15 mouse cellular contexts compared by ENCODE assay signal in the genomic region with DNA sequence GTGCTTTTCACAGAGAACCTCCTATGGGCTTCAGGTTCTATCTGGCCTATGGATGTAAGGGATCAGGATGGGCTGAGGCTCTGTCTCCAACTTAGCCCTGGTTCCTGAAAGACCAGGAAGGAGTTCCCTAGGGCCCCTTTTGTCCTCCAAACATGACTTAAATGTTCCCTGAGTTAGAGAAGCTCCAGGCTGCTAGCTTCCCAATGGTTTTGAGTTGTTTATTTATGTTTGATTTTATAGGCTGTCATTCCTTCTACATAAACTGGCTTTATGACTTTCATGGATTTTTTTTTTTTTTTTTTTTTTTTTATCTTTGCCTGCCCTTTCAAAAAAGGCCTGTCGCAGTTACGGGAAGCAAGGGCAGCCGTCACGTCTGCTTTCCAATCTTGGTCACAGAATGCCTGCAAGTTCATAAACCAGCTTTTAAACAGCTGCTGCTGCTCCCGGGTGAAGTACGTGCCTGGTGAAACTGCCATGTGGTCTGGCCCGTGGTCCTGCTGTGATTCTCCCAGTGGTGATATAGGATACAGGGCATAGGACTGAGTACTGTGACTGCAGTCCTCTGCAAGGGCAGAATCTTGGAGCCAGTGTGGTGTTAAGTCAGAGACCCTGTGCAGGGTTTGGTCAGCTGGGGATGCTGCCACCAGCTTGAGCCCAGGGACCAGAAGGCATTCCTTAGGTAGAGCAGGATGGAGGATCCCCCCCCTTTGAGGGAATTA. TPM values are rescaled to one million over a fixed set of nuclear protein-coding genes. Genes with fewer than 3 reads are reported as not detected.
DNase-seq lines count a peak whose midpoint lies in the region; ATAC-seq and TF ChIP-seq lines count a peak whose summit lies in the region.
"Had no signal": no experiment of that assay in that cellular context is flagged by ENCODE, and none has a peak within 500 bp of the region (broad histone marks: within the 10 kb centered on the region; RNA-seq: fewer than 3 reads in every experiment).

No protein-coding gene starts in this region.

- H3K9me3 ChIP-seq in embryonic facial prominence, embryonic 11.5 days (replicated peaks; ENCODE audit: control insufficient read depth, low read length), result no peaks in the 10 kb centered on the region
- H3K9me3 ChIP-seq in embryonic facial prominence, embryonic 10.5 days, result no peaks in the 10 kb centered on the region
- no peaks in the 10 kb centered on the region for H3K9me3 ChIP-seq in lung, embryonic 14.5 days (ENCODE audit: low read depth, low read length)
- H3K9me3 ChIP-seq in intestine, embryonic 14.5 days (ENCODE audit: control insufficient read depth, low read length), result no peaks in the 10 kb centered on the region
- H3K9me3 ChIP-seq in neural tube, embryonic 15.5 days (replicated peaks), result no peaks in the 10 kb centered on the region
- no peaks in the 10 kb centered on the region for H3K9me3 ChIP-seq in heart, embryonic 10.5 days
- no peaks in the 10 kb centered on the region for H3K9me3 ChIP-seq in hindbrain, embryonic 10.5 days
- H3K9me3 ChIP-seq: hindbrain, embryonic 12.5 days; liver, embryonic 13.5 days had no signal

- no peak overlapping the region for H3K27ac ChIP-seq in embryonic facial prominence, embryonic 11.5 days (replicated peaks; ENCODE audit: low read depth, low read length)
- no peak overlapping the region for H3K27ac ChIP-seq in embryonic facial prominence, embryonic 10.5 days (replicated peaks)
- peak overlapping the region; percentile 78; the same call in 1 of the 2 replicates for H3K27ac ChIP-seq in lung, embryonic 14.5 days (ENCODE audit: low read depth)
- H3K27ac ChIP-seq in intestine, embryonic 14.5 days (ENCODE audit: low read depth), result 0 out of 2 replicates have a peak overlapping the region, but pooled peaks have one; percentile 22
- H3K27ac ChIP-seq in neural tube, embryonic 15.5 days (replicated peaks), result peak overlapping the region; percentile 41
- H3K27ac ChIP-seq in heart, embryonic 10.5 days, result no peak overlapping the region
- no peak overlapping the region for H3K27ac ChIP-seq in hindbrain, embryonic 10.5 days
- H3K27ac ChIP-seq: hindbrain, embryonic 12.5 days; liver, embryonic 13.5 days had no signal

- peak; percentile 13 for DNase-seq in embryonic facial prominence, embryonic 11.5 days (ENCODE audit: low spot score)
- DNase-seq in embryonic facial prominence, embryonic 10.5 days (ENCODE audit: low spot score), result no peak
- peak; percentile 81 for DNase-seq in lung, embryonic 14.5 days
- no peak for DNase-seq in lung, postnatal 25 days (ENCODE audit: low spot score)
- DNase-seq in intestine, embryonic 14.5 days (ENCODE audit: low spot score), result no peak
- no peak for DNase-seq in heart, embryonic 10.5 days (ENCODE audit: low spot score)
- DNase-seq in hindbrain, embryonic 10.5 days (ENCODE audit: low spot score), result no peak
- DNase-seq: adrenal gland, adult 8-10 months; cerebellum, postnatal 10 days; layer of hippocampus, postnatal 36 days; liver, embryonic 13.5 days; thymus, adult 2 months had no signal

- H3K4me2 ChIP-seq in embryonic facial prominence, embryonic 11.5 days (ENCODE audit: low read depth, low read length), result no peak overlapping the region
- no peak overlapping the region for H3K4me2 ChIP-seq in lung, embryonic 14.5 days
- H3K4me2 ChIP-seq in intestine, embryonic 14.5 days (ENCODE audit: low read length), result no peak overlapping the region
- H3K4me2 ChIP-seq in neural tube, embryonic 15.5 days, result no peak overlapping the region
- H3K4me2 ChIP-seq: hindbrain, embryonic 12.5 days; liver, embryonic 13.5 days; midbrain, embryonic 11.5 days had no signal

- no peaks in the 10 kb centered on the region for H3K4me1 ChIP-seq in embryonic facial prominence, embryonic 11.5 days (ENCODE audit: control insufficient read depth, insufficient read depth, low read length)
- H3K4me1 ChIP-seq in embryonic facial prominence, embryonic 10.5 days, result peaks cover 22% of the 10 kb centered on the region
- peaks cover 10% of the 10 kb centered on the region for H3K4me1 ChIP-seq in lung, embryonic 14.5 days (ENCODE audit: insufficient read depth)
- H3K4me1 ChIP-seq in intestine, embryonic 14.5 days (replicated peaks; ENCODE audit: control insufficient read depth, insufficient read depth, low read length), result peaks cover 11% of the 10 kb centered on the region
- peaks cover 20% of the 10 kb centered on the region for H3K4me1 ChIP-seq in neural tube, embryonic 15.5 days
- H3K4me1 ChIP-seq in heart, embryonic 10.5 days, result no peaks in the 10 kb centered on the region
- H3K4me1 ChIP-seq in hindbrain, embryonic 10.5 days (replicated peaks), result 0 out of 2 replicates have a peak, but pooled peaks cover 4% of the 10 kb centered on the region

- H3K4me3 ChIP-seq in embryonic facial prominence, embryonic 11.5 days (ENCODE audit: low read depth, low read length), result no peak overlapping the region
- H3K4me3 ChIP-seq in embryonic facial prominence, embryonic 10.5 days, result no peak overlapping the region
- no peak overlapping the region for H3K4me3 ChIP-seq in lung, embryonic 14.5 days (ENCODE audit: low read depth, low read length)
- no peak overlapping the region for H3K4me3 ChIP-seq in intestine, embryonic 14.5 days (ENCODE audit: low read depth, low read length)
- no peak overlapping the region for H3K4me3 ChIP-seq in neural tube, embryonic 15.5 days (replicated peaks)
- H3K4me3 ChIP-seq in heart, embryonic 10.5 days, result no peak overlapping the region
- H3K4me3 ChIP-seq in hindbrain, embryonic 10.5 days, result no peak overlapping the region
- H3K4me3 ChIP-seq: hindbrain, embryonic 12.5 days; liver, embryonic 13.5 days had no signal

- no peaks in the 10 kb centered on the region for H3K36me3 ChIP-seq in embryonic facial prominence, embryonic 11.5 days (replicated peaks; ENCODE audit: control insufficient read depth, insufficient read depth, low read depth, low read length)
- H3K36me3 ChIP-seq in embryonic facial prominence, embryonic 10.5 days (replicated peaks), result no peaks in the 10 kb centered on the region
- H3K36me3 ChIP-seq in lung, embryonic 14.5 days (ENCODE audit: insufficient read depth), result no peaks in the 10 kb centered on the region
- no peaks in the 10 kb centered on the region for H3K36me3 ChIP-seq in intestine, embryonic 14.5 days (ENCODE audit: control insufficient read depth, insufficient read depth, low read length)
- H3K36me3 ChIP-seq in neural tube, embryonic 15.5 days, result no peaks in the 10 kb centered on the region
- no peaks in the 10 kb centered on the region for H3K36me3 ChIP-seq in heart, embryonic 10.5 days
- H3K36me3 ChIP-seq in hindbrain, embryonic 10.5 days, result no peaks in the 10 kb centered on the region
- H3K36me3 ChIP-seq: hindbrain, embryonic 12.5 days; liver, embryonic 13.5 days had no signal

- no peaks in the 10 kb centered on the region for H3K27me3 ChIP-seq in embryonic facial prominence, embryonic 11.5 days (ENCODE audit: control insufficient read depth, insufficient read depth, low read length)
- H3K27me3 ChIP-seq in embryonic facial prominence, embryonic 10.5 days (replicated peaks; ENCODE audit: low read depth, poor library complexity, severe bottlenecking), result no peaks in the 10 kb centered on the region
- H3K27me3 ChIP-seq in lung, embryonic 14.5 days (ENCODE audit: insufficient read depth, low read length), result no peaks in the 10 kb centered on the region
- no peaks in the 10 kb centered on the region for H3K27me3 ChIP-seq in intestine, embryonic 14.5 days (replicated peaks; ENCODE audit: control insufficient read depth, insufficient read depth, low read length)
- no peaks in the 10 kb centered on the region for H3K27me3 ChIP-seq in neural tube, embryonic 15.5 days (replicated peaks)
- H3K27me3 ChIP-seq in heart, embryonic 10.5 days (ENCODE audit: insufficient read depth, poor library complexity, severe bottlenecking), result peaks cover 9% of the 10 kb centered on the region; the same call in 1 of the 2 replicates
- no peaks in the 10 kb centered on the region for H3K27me3 ChIP-seq in hindbrain, embryonic 10.5 days (ENCODE audit: insufficient read depth, poor library complexity, severe bottlenecking)
- H3K27me3 ChIP-seq: hindbrain, embryonic 12.5 days; liver, embryonic 13.5 days had no signal

- no peak; the same call in 1 of the 2 replicates for ATAC-seq in embryonic facial prominence, embryonic 11.5 days (replicated peaks; ENCODE audit: insufficient number of reproducible peaks, low FRiP score, low TSS enrichment, low read depth)
- ATAC-seq in lung, embryonic 14.5 days (ENCODE audit: insufficient read depth), result peak; percentile 82
- ATAC-seq in intestine, embryonic 14.5 days (replicated peaks; ENCODE audit: low FRiP score, low TSS enrichment, low read depth), result peak; percentile 50; the same call in 1 of the 2 replicates
- ATAC-seq in neural tube, embryonic 15.5 days (ENCODE audit: low FRiP score), result no peak

- 59% methylated on average over 7 of the region's 7 CpGs for WGBS in embryonic facial prominence, embryonic 11.5 days
- 68% methylated on average over 7 of the region's 7 CpGs for WGBS in embryonic facial prominence, embryonic 10.5 days
- WGBS in lung, embryonic 14.5 days, result 29% methylated on average over 7 of the region's 7 CpGs
- 34% methylated on average over 7 of the region's 7 CpGs for WGBS in intestine, embryonic 14.5 days
- 28% methylated on average over 7 of the region's 7 CpGs for WGBS in neural tube, embryonic 15.5 days
- 68% methylated on average over 7 of the region's 7 CpGs for WGBS in heart, embryonic 10.5 days
- 74% methylated on average over 7 of the region's 7 CpGs for WGBS in hindbrain, embryonic 10.5 days

- no peak for TF ChIP-seq CTCF in lung, embryonic 14.5 days (IDR thresholded peaks at IDR 0.05; ENCODE audit: low read depth)

- no peak overlapping the region for H3K9ac ChIP-seq in embryonic facial prominence, embryonic 11.5 days (replicated peaks; ENCODE audit: low read length)
- no peak overlapping the region for H3K9ac ChIP-seq in lung, embryonic 14.5 days
- H3K9ac ChIP-seq in intestine, embryonic 14.5 days (ENCODE audit: low read length), result no peak overlapping the region
- no peak overlapping the region for H3K9ac ChIP-seq in neural tube, embryonic 15.5 days (replicated peaks)
- H3K9ac ChIP-seq: hindbrain, embryonic 12.5 days; liver, embryonic 13.5 days had no signal

RNA-seq across cellular contexts. Expression of a gene that starts 37.4 kb away (rescaled TPM):
- polyA plus RNA-seq in embryonic facial prominence, embryonic 11.5 days (2014; fragmentation: Nextera tagmentation; extraction: Ambion mirVana), result 129 and 131 TPM in 2 replicates
- 117 and 121 TPM in 2 replicates for polyA plus RNA-seq in embryonic facial prominence, embryonic 10.5 days (2016; fragmentation: Nextera tagmentation; extraction: Ambion mirVana)
- 124 and 128 TPM in 2 replicates for polyA plus RNA-seq in lung, embryonic 14.5 days (2014; fragmentation: Nextera tagmentation; extraction: Ambion mirVana)
- polyA plus RNA-seq in intestine, embryonic 14.5 days (2014; fragmentation: Nextera tagmentation; extraction: Ambion mirVana), result 112 and 117 TPM in 2 replicates
- polyA plus RNA-seq in neural tube, embryonic 15.5 days (2015; fragmentation: Nextera tagmentation; extraction: Ambion mirVana), result 50.5 and 52.0 TPM in 2 replicates
- 60.1 and 75.7 TPM in 2 replicates for polyA plus RNA-seq in heart, embryonic 10.5 days (2016; fragmentation: Nextera tagmentation; extraction: Ambion mirVana)
- polyA plus RNA-seq in hindbrain, embryonic 10.5 days (2016; fragmentation: Nextera tagmentation; extraction: Ambion mirVana), result 119 and 123 TPM in 2 replicates

RNA-seq across cellular contexts. Expression of a gene that starts 38.4 kb away (rescaled TPM):
- 75.6 and 87.9 TPM in 2 replicates for polyA plus RNA-seq in embryonic facial prominence, embryonic 11.5 days (2014; fragmentation: Nextera tagmentation; extraction: Ambion mirVana)
- polyA plus RNA-seq in embryonic facial prominence, embryonic 10.5 days (2016; fragmentation: Nextera tagmentation; extraction: Ambion mirVana), result 74.3 and 77.5 TPM in 2 replicates
- polyA plus RNA-seq in lung, embryonic 14.5 days (2014; fragmentation: Nextera tagmentation; extraction: Ambion mirVana), result 174 and 179 TPM in 2 replicates
- polyA plus RNA-seq in intestine, embryonic 14.5 days (2014; fragmentation: Nextera tagmentation; extraction: Ambion mirVana), result 105 and 119 TPM in 2 replicates
- 21.2 and 30.5 TPM in 2 replicates for polyA plus RNA-seq in neural tube, embryonic 15.5 days (2015; fragmentation: Nextera tagmentation; extraction: Ambion mirVana)
- polyA plus RNA-seq in heart, embryonic 10.5 days (2016; fragmentation: Nextera tagmentation; extraction: Ambion mirVana), result 23.6 and 46.6 TPM in 2 replicates
- 87.4 and 92.5 TPM in 2 replicates for polyA plus RNA-seq in hindbrain, embryonic 10.5 days (2016; fragmentation: Nextera tagmentation; extraction: Ambion mirVana)

Comparison
In these comparisons a context has a peak if more than half of its experiments do, and no peak if none do; other contexts are left out.
1. DNase-seq: peak in embryonic facial prominence, embryonic 11.5 days (single experiment) and lung, embryonic 14.5 days (single experiment); none in embryonic facial prominence, embryonic 10.5 days (single experiment), lung, postnatal 25 days (single experiment), intestine, embryonic 14.5 days (single experiment), heart, embryonic 10.5 days (single experiment) and hindbrain, embryonic 10.5 days (single experiment).
2. ATAC-seq: peak in lung, embryonic 14.5 days (single experiment) and intestine, embryonic 14.5 days (single experiment); none in embryonic facial prominence, embryonic 11.5 days (single experiment) and neural tube, embryonic 15.5 days (single experiment).
3. H3K27ac ChIP-seq: peak in lung, embryonic 14.5 days (single experiment), intestine, embryonic 14.5 days (single experiment) and neural tube, embryonic 15.5 days (single experiment); none in embryonic facial prominence, embryonic 11.5 days (single experiment), embryonic facial prominence, embryonic 10.5 days (single experiment), heart, embryonic 10.5 days (single experiment) and hindbrain, embryonic 10.5 days (single experiment).